Mouse (Mus musculus) lung, postnatal 0 days (tissue): ENCODE results near the gene Egln2. TPM values are rescaled to one million over a fixed set of nuclear protein-coding genes. Genes with fewer than 3 reads are reported as not detected.
A peak's percentile ranks its signal among the peaks of the same experiment; 100 is the strongest.

Experiments
- ATAC-seq: fragments of 200-750 bp; cut with Nextera tagmentation; 2 replicates; pipeline ENCODE4 v1.8.0; 2017; ENCODE audit warnings: moderate library complexity
- DNase-seq: peaks from one replicate; pipeline ENCODE4 v3.0.0-alpha.2; 2016; ENCODE audit warnings: low spot score
- H3K27ac ChIP-seq: fragments of 300-500 bp; sonication (generic); 2 replicates; pipeline ENCODE4 v1.5.1; 2014; ENCODE audit warnings: antibody characterized with exemption, mild to moderate bottlenecking, low read length, mixed read lengths
- H3K27me3 ChIP-seq: fragments of 300-500 bp; sonication (generic); replicated peaks from 2 replicates; pipeline ENCODE4 v1.6.1; 2014; ENCODE audit warnings: low read length, mixed read lengths; ENCODE audit not compliant: insufficient read depth
- H3K36me3 ChIP-seq: fragments of 300-500 bp; sonication (generic); 2 replicates; pipeline ENCODE4 v1.6.1; 2014; ENCODE audit warnings: low read length, mixed read lengths; ENCODE audit not compliant: insufficient read depth
- H3K4me1 ChIP-seq: fragments of 300-500 bp; sonication (generic); 2 replicates; pipeline ENCODE4 v1.6.1; 2014; ENCODE audit warnings: antibody characterized with exemption, low read depth, low read length, mixed read lengths; ENCODE audit not compliant: insufficient read depth
- H3K4me2 ChIP-seq: fragments of 300-500 bp; sonication (generic); replicated peaks from 2 replicates; pipeline ENCODE4 v1.6.1; 2014; ENCODE audit warnings: low read depth, mild to moderate bottlenecking, low read length, moderate library complexity, mixed read lengths
- H3K4me3 ChIP-seq: fragments of 300-500 bp; sonication (generic); 2 replicates; pipeline ENCODE4 v1.5.1; 2014; ENCODE audit warnings: low read depth, low read length
- H3K9ac ChIP-seq: fragments of 300-500 bp; sonication (generic); replicated peaks from 2 replicates; pipeline ENCODE4 v1.6.1; 2014; ENCODE audit warnings: low read depth, mild to moderate bottlenecking
- H3K9me3 ChIP-seq: fragments of 300-500 bp; sonication (generic); 2 replicates; pipeline ENCODE4 v1.6.1; 2016; ENCODE audit warnings: low read length, mixed read lengths
- CTCF ChIP-seq: IDR thresholded peaks from 2 replicates; pipeline ENCODE4 v1.5.1; 2016; ENCODE audit warnings: antibody characterized with exemption, mild to moderate bottlenecking
- EP300 ChIP-seq: IDR thresholded peaks from 2 replicates; pipeline ENCODE4 v1.6.1; 2016; ENCODE audit warnings: antibody characterized with exemption, mild to moderate bottlenecking, control low read depth
- WGBS: fragments of 180-500 bp; shearing (Covaris S2); extraction: QIAGEN DNeasy Blood & Tissue Kit; methylation state at CpG from one replicate; pipeline ENCODE4 v1.1.7; 2014; 5-methylcytosine and 5-hydroxymethylcytosine counted together
- polyA plus RNA-seq: library from polyadenylated mRNA; unstranded; fragments of >200 nt; fragmentation: Nextera tagmentation; extraction: Ambion mirVana; gene quantifications from 2 replicates; pipeline ENCODE4 v1.2.1, GENCODE M21; 2015

Egln2 gene
- polyA plus RNA-seq, 1 experiment from 2014 or later, result 75.1 TPM

- WGBS, result 72% methylated on average over 11 of the region's 11 CpGs
- TF ChIP-seq EP300 (no peak), CTCF (no peak)
- no peak overlapping the region; the same call in 1 of the 2 replicates for H3K9ac ChIP-seq
Measured at GRCm38 (mm10) chr7:27167475-27168094, 983 bp upstream of the Egln2 start.

DNA sequence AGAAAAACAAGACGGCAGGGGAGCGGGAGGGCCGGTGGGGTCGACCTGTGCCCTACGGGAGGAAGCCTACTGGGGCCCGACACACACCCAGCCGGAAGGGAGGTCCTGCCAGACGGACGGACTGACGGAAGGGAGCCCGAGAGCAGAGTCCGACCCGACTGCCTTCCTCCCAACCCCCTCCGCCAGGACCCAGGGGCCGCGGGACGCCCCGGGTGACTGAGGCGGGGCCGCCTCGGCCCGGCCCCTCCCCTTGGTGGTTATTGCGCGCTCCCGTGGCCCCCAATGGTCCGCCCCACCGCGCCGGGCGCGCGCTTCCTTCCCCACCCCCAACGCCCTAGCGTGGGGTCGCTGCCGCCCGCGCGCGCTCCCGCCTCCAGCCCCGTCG lies 381 bp downstream of the Egln2 start:
- H3K27me3 ChIP-seq, result no peaks in the 10 kb centered on the region
- peak overlapping the region; percentile 73 for H3K4me2 ChIP-seq
- peak overlapping the region; percentile 99 for H3K27ac ChIP-seq
- no peaks in the 10 kb centered on the region for H3K9me3 ChIP-seq
- peak overlapping the region; percentile 82 for H3K4me3 ChIP-seq
- peaks cover 28% of the 10 kb centered on the region; the same call in 1 of the 2 replicates for H3K4me1 ChIP-seq
- TF ChIP-seq CTCF (no peak), EP300 (no peak)
- H3K9ac ChIP-seq, result peak overlapping the region; percentile 86
- DNase-seq (peak; percentile 94), ATAC-seq (peak; percentile 83)
- no peaks in the 10 kb centered on the region for H3K36me3 ChIP-seq
- WGBS, result 0% methylated on average over 14 of the region's 43 CpGs

More at GRCm38 (mm10) chr7:27167475-27168094, 983 bp upstream of the Egln2 start:
- Histone ChIP-seq H3K36me3 (peaks cover 9% of the 10 kb centered on the region; the same call in 1 of the 2 replicates), H3K4me1 (peaks cover 28% of the 10 kb centered on the region; the same call in 1 of the 2 replicates), H3K27ac (peak overlapping the region; percentile 99), H3K4me3 (peak overlapping the region; percentile 82), H3K27me3 (no peaks in the 10 kb centered on the region), H3K9me3 (no peaks in the 10 kb centered on the region), H3K4me2 (peak overlapping the region; percentile 73)
- DNase-seq, result no peak
- ATAC-seq, result no peak

- H3K36me3 ChIP-seq, result no peaks in the 10 kb centered on the region
- no peak for DNase-seq
- ATAC-seq, result no peak
- TF ChIP-seq EP300, result no peak
- TF ChIP-seq CTCF, result no peak
- peak overlapping the region; percentile 73 for H3K4me2 ChIP-seq
- 2% methylated on average over 8 of the region's 8 CpGs for WGBS
- H3K27me3 ChIP-seq, result no peaks in the 10 kb centered on the region
- H3K9ac ChIP-seq, result peak overlapping the region; percentile 86
- peaks cover 33% of the 10 kb centered on the region; the same call in 1 of the 2 replicates for H3K4me1 ChIP-seq
- peak overlapping the region; percentile 99 for H3K27ac ChIP-seq
- H3K4me3 ChIP-seq, result peak overlapping the region; percentile 82
- H3K9me3 ChIP-seq, result no peaks in the 10 kb centered on the region
Measured at GRCm38 (mm10) chr7:27165696-27166095, 906 bp downstream of the Egln2 start.

- no peak for ATAC-seq
- Histone ChIP-seq H3K4me1 (peaks cover 38% of the 10 kb centered on the region; the same call in 1 of the 2 replicates), H3K27ac (peak overlapping the region; percentile 99), H3K4me2 (peak overlapping the region; percentile 73), H3K9me3 (no peaks in the 10 kb centered on the region), H3K9ac (peak overlapping the region; percentile 86), H3K27me3 (no peaks in the 10 kb centered on the region), H3K36me3 (no peaks in the 10 kb centered on the region), H3K4me3 (peak overlapping the region; percentile 82)
- WGBS, result 57% methylated on average over 22 of the region's 23 CpGs
- TF ChIP-seq CTCF (no peak), EP300 (no peak)
- no peak for DNase-seq
Measured at GRCm38 (mm10) chr7:27165007-27165655, 1.5 kb downstream of the Egln2 start.

GRCm38 (mm10) chr7:27164112-27164947 lies 2.3 kb downstream of the Egln2 start:
- ATAC-seq (no peak), DNase-seq (no peak)
- Histone ChIP-seq H3K9me3 (no peaks in the 10 kb centered on the region), H3K27ac (no peak overlapping the region; the same call in 1 of the 2 replicates), H3K27me3 (no peaks in the 10 kb centered on the region), H3K4me2 (peak overlapping the region; percentile 73), H3K4me3 (no peak overlapping the region), H3K36me3 (0 out of 2 replicates have a peak, but pooled peaks cover 2% of the 10 kb centered on the region), H3K9ac (no peak overlapping the region), H3K4me1 (peaks cover 40% of the 10 kb centered on the region; the same call in 1 of the 2 replicates)
- TF ChIP-seq CTCF, result no peak
- TF ChIP-seq EP300, result no peak
- WGBS, result 80% methylated on average over 33 of the region's 33 CpGs

DNA sequence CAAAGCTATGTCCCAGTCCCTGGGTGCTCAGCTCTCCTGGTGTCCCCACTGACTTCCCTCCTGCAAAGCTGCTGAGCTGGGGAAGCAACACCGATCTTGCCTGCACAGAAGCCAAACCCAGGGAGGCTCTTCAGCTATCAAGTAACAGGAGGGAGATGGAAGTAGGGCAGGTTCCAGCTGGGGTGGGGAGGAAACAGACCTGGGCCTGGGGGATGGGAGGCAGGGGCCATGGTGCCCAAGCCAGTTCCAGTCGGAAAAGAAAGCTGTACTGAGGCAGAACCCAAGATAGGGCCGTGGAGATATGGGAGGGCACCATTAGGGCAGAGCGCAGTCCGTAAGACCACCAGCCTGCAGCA lies 3.2 kb downstream of the Egln2 start:
- peaks cover 40% of the 10 kb centered on the region; the same call in 1 of the 2 replicates for H3K4me1 ChIP-seq
- H3K9me3 ChIP-seq, result no peaks in the 10 kb centered on the region
- H3K27me3 ChIP-seq, result no peaks in the 10 kb centered on the region
- H3K4me2 ChIP-seq, result peak overlapping the region; percentile 73
- TF ChIP-seq EP300 (no peak), CTCF (no peak)
- no peak for ATAC-seq
- peak overlapping the region; percentile 43; the same call in 1 of the 2 replicates for H3K27ac ChIP-seq
- peak overlapping the region; percentile 8; the same call in 1 of the 2 replicates for H3K4me3 ChIP-seq
- no peak for DNase-seq
- no peak overlapping the region for H3K9ac ChIP-seq
- H3K36me3 ChIP-seq, result peaks cover 9% of the 10 kb centered on the region; the same call in 1 of the 2 replicates
- WGBS, result 67% methylated on average over 5 of the region's 5 CpGs
